Mouse (Mus musculus): ENCODE data around the gene Prcc. TPM values are rescaled to one million over a fixed set of nuclear protein-coding genes. Genes with fewer than 3 reads are reported as not detected.
"Not testable (repeated sequence)": the region's sequence is repeated elsewhere in the genome, so short reads cannot be mapped to it uniquely, and the experiment has no call there.

Prcc gene
- polyA plus RNA-seq, 1 experiment from 2014 or later: 16.0 TPM

- 63% methylated on average over 4 of the region's 4 CpGs for WGBS
Observed at GRCm38 (mm10) chr3:87846186-87846585, 39.2 kb downstream of the Prcc start.

GRCm38 (mm10) chr3:87844981-87845380 is 40.4 kb downstream of the Prcc start:
- ATAC-seq (ENCODE audit: low read depth): no peak
- no peaks in the 10 kb centered on the region for H3K36me3 ChIP-seq (ENCODE audit: control insufficient read depth, insufficient read depth, low read length)
- no peaks in the 10 kb centered on the region for H3K27me3 ChIP-seq (ENCODE audit: control insufficient read depth, insufficient read depth, low read length)
- H3K9me3 ChIP-seq (ENCODE audit: control insufficient read depth, low read length): no peaks in the 10 kb centered on the region
- WGBS: 88% methylated on average over 4 of the region's 4 CpGs
- no peak overlapping the region for H3K4me2 ChIP-seq (ENCODE audit: low read depth, low read length)
- no peak overlapping the region for H3K9ac ChIP-seq (replicated peaks; ENCODE audit: low read depth, low read length)
- no peaks in the 10 kb centered on the region for H3K4me1 ChIP-seq (ENCODE audit: control insufficient read depth, insufficient read depth, low read length)
- H3K27ac ChIP-seq (ENCODE audit: low read depth, low read length): no peak overlapping the region
- H3K4me3 ChIP-seq (ENCODE audit: low read depth, low read length): no peak overlapping the region

More at GRCm38 (mm10) chr3:87846186-87846585, 39.2 kb downstream of the Prcc start:
- no peak for ATAC-seq (ENCODE audit: low read depth)
- Histone ChIP-seq H3K9me3 (ENCODE audit: control insufficient read depth, low read length) (no peaks in the 10 kb centered on the region), H3K4me2 (ENCODE audit: low read depth, low read length) (no peak overlapping the region), H3K36me3 (ENCODE audit: control insufficient read depth, insufficient read depth, low read length) (no peaks in the 10 kb centered on the region), H3K4me1 (ENCODE audit: control insufficient read depth, insufficient read depth, low read length) (no peaks in the 10 kb centered on the region), H3K27me3 (ENCODE audit: control insufficient read depth, insufficient read depth, low read length) (no peaks in the 10 kb centered on the region), H3K9ac (replicated peaks; ENCODE audit: low read depth, low read length) (no peak overlapping the region), H3K4me3 (ENCODE audit: low read depth, low read length) (no peak overlapping the region), H3K27ac (ENCODE audit: low read depth, low read length) (no peak overlapping the region)

DNA sequence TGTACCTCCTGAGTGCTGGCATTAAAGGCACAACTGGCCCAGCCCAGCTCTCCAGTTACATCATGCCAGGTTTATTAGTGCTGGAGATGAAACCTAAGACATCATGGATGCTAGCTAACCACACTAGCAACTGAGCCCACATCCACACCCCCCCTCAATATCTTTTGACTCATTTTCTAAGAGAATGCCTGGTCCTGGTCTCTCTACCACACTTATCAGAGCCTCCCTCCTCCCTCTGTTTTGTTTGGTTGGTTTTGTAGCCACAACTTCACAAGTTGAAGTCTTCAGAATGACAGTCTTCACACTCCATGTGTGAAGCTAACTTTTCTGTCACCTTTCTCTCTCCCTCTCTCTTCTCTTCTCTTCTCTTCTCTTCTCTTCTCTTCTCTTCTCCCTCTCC is 44.5 kb downstream of the Prcc start:
- Histone ChIP-seq H3K9ac (replicated peaks; ENCODE audit: low read depth, low read length) (no peak overlapping the region), H3K4me3 (ENCODE audit: low read depth, low read length) (no peak overlapping the region), H3K4me1 (ENCODE audit: control insufficient read depth, insufficient read depth, low read length) (no peaks in the 10 kb centered on the region), H3K9me3 (ENCODE audit: control insufficient read depth, low read length) (no peaks in the 10 kb centered on the region), H3K27me3 (ENCODE audit: control insufficient read depth, insufficient read depth, low read length) (no peaks in the 10 kb centered on the region), H3K4me2 (ENCODE audit: low read depth, low read length) (no peak overlapping the region), H3K27ac (ENCODE audit: low read depth, low read length) (no peak overlapping the region), H3K36me3 (ENCODE audit: control insufficient read depth, insufficient read depth, low read length) (no peaks in the 10 kb centered on the region)
- no peak for ATAC-seq (ENCODE audit: low read depth)

- Histone ChIP-seq H3K27me3 (ENCODE audit: control insufficient read depth, insufficient read depth, low read length) (no peaks in the 10 kb centered on the region), H3K9me3 (ENCODE audit: control insufficient read depth, low read length) (no peaks in the 10 kb centered on the region), H3K4me1 (ENCODE audit: control insufficient read depth, insufficient read depth, low read length) (no peaks in the 10 kb centered on the region), H3K4me3 (ENCODE audit: low read depth, low read length) (no peak overlapping the region), H3K27ac (ENCODE audit: low read depth, low read length) (no peak overlapping the region), H3K9ac (replicated peaks; ENCODE audit: low read depth, low read length) (no peak overlapping the region), H3K36me3 (ENCODE audit: control insufficient read depth, insufficient read depth, low read length) (no peaks in the 10 kb centered on the region), H3K4me2 (ENCODE audit: low read depth, low read length) (no peak overlapping the region)
- ATAC-seq (ENCODE audit: low read depth): no peak
- 0% methylated on average over 4 of the region's 4 CpGs for WGBS
Observed at GRCm38 (mm10) chr3:87838622-87839021, 46.8 kb downstream of the Prcc start.

- H3K27me3 ChIP-seq (ENCODE audit: control insufficient read depth, insufficient read depth, low read length): no peaks in the 10 kb centered on the region
- H3K36me3 ChIP-seq (ENCODE audit: control insufficient read depth, insufficient read depth, low read length): no peaks in the 10 kb centered on the region
- 66% methylated on average over 5 of the region's 5 CpGs for WGBS
- no peak overlapping the region for H3K4me2 ChIP-seq (ENCODE audit: low read depth, low read length)
- H3K27ac ChIP-seq (ENCODE audit: low read depth, low read length): no peak overlapping the region
- ATAC-seq (ENCODE audit: low read depth): no peak
- H3K4me3 ChIP-seq (ENCODE audit: low read depth, low read length): no peak overlapping the region
- H3K9me3 ChIP-seq (ENCODE audit: control insufficient read depth, low read length): no peaks in the 10 kb centered on the region
- H3K4me1 ChIP-seq (ENCODE audit: control insufficient read depth, insufficient read depth, low read length): no peaks in the 10 kb centered on the region
- no peak overlapping the region for H3K9ac ChIP-seq (replicated peaks; ENCODE audit: low read depth, low read length)
Observed at GRCm38 (mm10) chr3:87833482-87833881, 51.9 kb downstream of the Prcc start.

GRCm38 (mm10) chr3:87832109-87832859 is 53.1 kb downstream of the Prcc start:
- ATAC-seq (ENCODE audit: low read depth): no peak
- Histone ChIP-seq H3K27ac (ENCODE audit: low read depth, low read length) (no peak overlapping the region), H3K9me3 (ENCODE audit: control insufficient read depth, low read length) (no peaks in the 10 kb centered on the region), H3K4me1 (ENCODE audit: control insufficient read depth, insufficient read depth, low read length) (no peaks in the 10 kb centered on the region), H3K4me2 (ENCODE audit: low read depth, low read length) (no peak overlapping the region), H3K36me3 (ENCODE audit: control insufficient read depth, insufficient read depth, low read length) (no peaks in the 10 kb centered on the region), H3K27me3 (ENCODE audit: control insufficient read depth, insufficient read depth, low read length) (no peaks in the 10 kb centered on the region), H3K9ac (replicated peaks; ENCODE audit: low read depth, low read length) (no peak overlapping the region), H3K4me3 (ENCODE audit: low read depth, low read length) (no peak overlapping the region)
- 88% methylated on average over 7 of the region's 7 CpGs for WGBS

- Histone ChIP-seq H3K9me3 (ENCODE audit: control insufficient read depth, low read length) (no peaks in the 10 kb centered on the region), H3K4me2 (ENCODE audit: low read depth, low read length) (no peak overlapping the region), H3K27ac (ENCODE audit: low read depth, low read length) (no peak overlapping the region), H3K4me1 (ENCODE audit: control insufficient read depth, insufficient read depth, low read length) (no peaks in the 10 kb centered on the region), H3K27me3 (ENCODE audit: control insufficient read depth, insufficient read depth, low read length) (no peaks in the 10 kb centered on the region), H3K4me3 (ENCODE audit: low read depth, low read length) (no peak overlapping the region), H3K9ac (replicated peaks; ENCODE audit: low read depth, low read length) (no peak overlapping the region), H3K36me3 (ENCODE audit: control insufficient read depth, insufficient read depth, low read length) (no peaks in the 10 kb centered on the region)
- 55% methylated on average over 10 of the region's 10 CpGs for WGBS
- no peak for ATAC-seq (ENCODE audit: low read depth)
Observed at GRCm38 (mm10) chr3:87829025-87829424, 56.4 kb downstream of the Prcc start.

DNA sequence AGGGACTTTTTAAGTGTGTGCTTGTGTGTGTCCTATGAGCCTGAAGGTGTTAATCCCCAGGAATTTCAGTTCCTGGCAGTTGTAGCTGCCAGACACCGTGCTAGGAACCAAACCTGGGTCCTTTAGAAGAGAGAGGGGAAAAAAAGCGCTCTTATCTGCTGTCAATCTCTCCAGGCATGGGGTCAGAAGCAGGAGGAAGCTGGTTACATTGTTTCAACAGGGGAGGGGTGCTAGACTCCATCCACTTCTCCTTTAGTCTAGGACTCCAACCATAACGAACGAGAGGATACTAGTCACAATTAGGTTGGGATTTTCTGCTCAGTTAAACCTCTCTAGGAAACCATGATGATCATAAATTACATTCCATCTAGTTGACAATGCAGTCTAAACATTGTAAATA is 57.0 kb downstream of the Prcc start:
- WGBS: 33% methylated on average over 4 of the region's 4 CpGs

DNA sequence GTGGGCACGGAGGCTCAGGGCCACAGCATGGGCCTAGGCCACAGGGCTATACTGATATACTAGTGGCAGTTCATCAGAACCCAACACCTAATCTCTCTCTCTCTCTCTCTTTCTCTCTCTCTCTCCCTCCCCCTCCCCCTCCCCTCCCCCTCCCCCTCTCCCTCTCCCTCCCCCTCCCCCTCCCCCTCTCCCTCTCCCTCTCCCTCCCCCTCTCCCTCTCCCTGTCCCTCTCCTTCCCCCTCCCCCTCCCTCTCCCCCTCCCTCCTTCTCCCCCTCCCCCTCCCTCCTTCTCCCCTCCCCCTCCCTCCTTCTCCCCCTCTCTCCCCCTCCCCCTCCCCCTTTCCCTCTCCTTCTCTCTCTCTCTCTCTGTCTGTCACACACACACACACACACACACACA is 61.2 kb downstream of the Prcc start, which contains the start of gene Pear1:
TSS of gene Pear1 (minus strand) at position 101 of the 400 bp plus-strand sequence.
- H3K9me3 ChIP-seq (ENCODE audit: control insufficient read depth, low read length); H3K27me3 ChIP-seq (ENCODE audit: control insufficient read depth, insufficient read depth, low read length); H3K27ac ChIP-seq (ENCODE audit: low read depth, low read length); H3K36me3 ChIP-seq (ENCODE audit: control insufficient read depth, insufficient read depth, low read length); H3K4me1 ChIP-seq (ENCODE audit: control insufficient read depth, insufficient read depth, low read length); ATAC-seq (ENCODE audit: low read depth); H3K4me2 ChIP-seq (ENCODE audit: low read depth, low read length); H3K4me3 ChIP-seq (ENCODE audit: low read depth, low read length); H3K9ac ChIP-seq (replicated peaks; ENCODE audit: low read depth, low read length): not testable (repeated sequence)
- 87% methylated on average over 1 of the region's 1 CpGs for WGBS

More for the DNA sequence above, 57.0 kb downstream of the Prcc start:
- Histone ChIP-seq H3K4me1 (ENCODE audit: control insufficient read depth, insufficient read depth, low read length) (no peaks in the 10 kb centered on the region), H3K27ac (ENCODE audit: low read depth, low read length) (no peak overlapping the region), H3K27me3 (ENCODE audit: control insufficient read depth, insufficient read depth, low read length) (no peaks in the 10 kb centered on the region), H3K4me3 (ENCODE audit: low read depth, low read length) (no peak overlapping the region), H3K36me3 (ENCODE audit: control insufficient read depth, insufficient read depth, low read length) (no peaks in the 10 kb centered on the region), H3K9ac (replicated peaks; ENCODE audit: low read depth, low read length) (no peak overlapping the region), H3K9me3 (ENCODE audit: control insufficient read depth, low read length) (no peaks in the 10 kb centered on the region), H3K4me2 (ENCODE audit: low read depth, low read length) (no peak overlapping the region)
- ATAC-seq (ENCODE audit: low read depth): no peak

Measured in neural tube, embryonic 14.5 days (tissue).